Mouse (Mus musculus) liver, embryonic 13.5 days (tissue): ENCODE results near the gene Abhd12. TPM values are rescaled to one million over a fixed set of nuclear protein-coding genes. Genes with fewer than 3 reads are reported as not detected.
"Not testable (repeated sequence)": the region's sequence is repeated elsewhere in the genome, so short reads cannot be mapped to it uniquely, and the experiment has no call there.

Experiments
- ATAC-seq: fragments of 200-750 bp; cut with Nextera tagmentation; 2 replicates; pipeline ENCODE4 v1.8.0; 2017; ENCODE audit warnings: low read depth, mild to moderate bottlenecking, moderate number of reproducible peaks, moderate library complexity
- DNase-seq: peaks from one replicate; pipeline ENCODE4 v3.0.0; 2022
- H3K27ac ChIP-seq: fragments of 300-500 bp; sonication (generic); 2 replicates; pipeline ENCODE4 v1.5.1; 2015; ENCODE audit warnings: moderate library complexity, mild to moderate bottlenecking, inconsistent platforms
- H3K27me3 ChIP-seq: fragments of 300-500 bp; sonication (generic); 2 replicates; pipeline ENCODE4 v1.6.1; 2015; ENCODE audit warnings: mild to moderate bottlenecking, inconsistent platforms
- H3K36me3 ChIP-seq: fragments of 300-500 bp; sonication (generic); 2 replicates; pipeline ENCODE4 v1.6.1; 2015; ENCODE audit warnings: mild to moderate bottlenecking, inconsistent platforms
- H3K4me1 ChIP-seq: fragments of 300-500 bp; sonication (generic); replicated peaks from 2 replicates; pipeline ENCODE4 v1.6.1; 2015; ENCODE audit warnings: inconsistent platforms
- H3K4me2 ChIP-seq: fragments of 300-500 bp; sonication (generic); 2 replicates; pipeline ENCODE4 v1.6.1; 2015; ENCODE audit warnings: inconsistent platforms, mild to moderate bottlenecking, moderate library complexity
- H3K4me3 ChIP-seq: fragments of 300-500 bp; sonication (generic); replicated peaks from 2 replicates; pipeline ENCODE4 v1.5.1; 2015; ENCODE audit warnings: mild to moderate bottlenecking, inconsistent platforms
- H3K9ac ChIP-seq: fragments of 300-500 bp; sonication (generic); 2 replicates; pipeline ENCODE4 v1.6.1; 2015; ENCODE audit warnings: mild to moderate bottlenecking, inconsistent platforms
- H3K9me3 ChIP-seq: fragments of 300-500 bp; sonication (generic); replicated peaks from 2 replicates; pipeline ENCODE4 v1.6.1; 2016; ENCODE audit warnings: inconsistent platforms
- WGBS: fragments of 180-500 bp; shearing (Covaris S2); methylation state at CpG from one replicate; pipeline ENCODE4 v1.1.7; 2015; ENCODE audit not compliant: insufficient replicate concordance; 5-methylcytosine and 5-hydroxymethylcytosine counted together
- polyA plus RNA-seq: library from polyadenylated mRNA; unstranded; fragments of >200 nt; fragmentation: Nextera tagmentation; extraction: Ambion mirVana; gene quantifications from 2 replicates; pipeline ENCODE4 v1.2.1, GENCODE M21; 2015

The Abhd12 gene
- polyA plus RNA-seq, 1 experiment from 2014 or later: 21.2 TPM

DNA sequence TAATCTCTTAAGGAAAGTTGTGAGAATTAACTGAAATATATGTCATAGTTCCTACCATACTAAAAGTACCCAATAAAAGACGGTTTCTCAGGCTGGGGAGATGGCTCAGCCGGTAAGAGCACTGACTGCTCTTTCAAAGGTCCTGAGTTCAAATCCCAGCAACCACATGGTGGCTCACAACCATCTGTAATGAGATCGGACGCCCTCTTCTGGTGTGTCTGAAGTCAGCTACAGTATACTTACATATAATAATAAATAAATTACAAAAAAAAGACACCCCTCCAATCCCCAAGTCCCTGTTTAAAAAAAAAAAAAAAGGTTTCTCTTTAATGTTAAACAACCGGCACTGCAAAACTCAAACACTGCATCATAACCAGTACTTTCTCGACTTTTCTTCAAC is 4.3 kb upstream of the Abhd12 start:
- peak overlapping the region; percentile 82 for H3K4me2 ChIP-seq
- peaks cover 10% of the 10 kb centered on the region for H3K36me3 ChIP-seq
- ATAC-seq, H3K27me3 ChIP-seq, H3K9me3 ChIP-seq, DNase-seq: not testable (repeated sequence)
- H3K27ac ChIP-seq: 0 out of 2 replicates have a peak overlapping the region, but pooled peaks have one; percentile 89
- H3K4me1 ChIP-seq: peaks cover 43% of the 10 kb centered on the region
- 42% methylated on average over 6 of the region's 6 CpGs for WGBS
- peak overlapping the region; percentile 74 for H3K4me3 ChIP-seq
- H3K9ac ChIP-seq: peak overlapping the region; percentile 79

- WGBS: 31% methylated on average over 9 of the region's 9 CpGs
- Histone ChIP-seq H3K4me2 (peak within 1 kb of the TSS; percentile 99), H3K27me3 (peaks cover 3% of the 10 kb centered on the region; the same call in 1 of the 2 replicates), H3K36me3 (no peaks in the 10 kb centered on the region; the same call in 1 of the 2 replicates), H3K9ac (peak within 1 kb of the TSS; percentile 88), H3K4me1 (peaks cover 38% of the 10 kb centered on the region), H3K27ac (peak within 1 kb of the TSS; percentile 89), H3K9me3 (no peaks in the 10 kb centered on the region), H3K4me3 (peak within 1 kb of the TSS; percentile 88)
- DNase-seq (no peak), ATAC-seq (peak; percentile 66)
Observed at GRCm38 (mm10) chr2:150904936-150905450, 452 bp upstream of the Abhd12 start, which contains the start of gene Gins1. TSS of gene Gins1 (plus strand) at chr2:150905400.

DNA sequence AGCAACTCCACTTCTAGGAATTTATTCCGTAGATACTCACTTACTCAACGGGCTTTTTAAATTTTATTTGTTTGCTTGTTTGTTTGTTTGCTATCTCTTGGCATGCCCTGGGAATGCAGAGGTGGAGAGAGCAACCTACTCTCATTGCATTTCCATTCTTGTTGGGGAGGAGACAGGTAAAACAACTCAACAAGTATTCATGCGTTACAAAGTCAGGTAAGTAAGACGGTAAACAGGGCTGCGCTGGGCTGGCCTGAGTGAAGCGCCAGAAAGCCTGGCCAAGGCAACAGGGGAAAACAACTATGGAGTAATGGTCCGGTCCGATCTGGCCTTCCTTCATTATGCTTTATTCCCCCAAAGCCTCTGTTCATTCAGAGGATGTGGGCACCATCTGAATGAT is 2.2 kb downstream of the Abhd12 start:
- Histone ChIP-seq H3K4me1 (peaks cover 25% of the 10 kb centered on the region), H3K9me3 (no peaks in the 10 kb centered on the region), H3K27ac (no peak overlapping the region), H3K9ac (no peak overlapping the region), H3K4me2 (no peak overlapping the region), H3K27me3 (0 out of 2 replicates have a peak, but pooled peaks cover 3% of the 10 kb centered on the region), H3K36me3 (no peaks in the 10 kb centered on the region; the same call in 1 of the 2 replicates), H3K4me3 (no peak overlapping the region)
- WGBS: 79% methylated on average over 8 of the region's 8 CpGs
- DNase-seq (no peak), ATAC-seq (no peak)

GRCm38 (mm10) chr2:150900341-150900740 is 4.2 kb downstream of the Abhd12 start:
- DNase-seq: no peak
- Histone ChIP-seq H3K36me3 (no peaks in the 10 kb centered on the region; the same call in 1 of the 2 replicates), H3K27me3 (no peaks in the 10 kb centered on the region), H3K4me2 (no peak overlapping the region), H3K9ac (no peak overlapping the region), H3K4me3 (no peak overlapping the region), H3K9me3 (no peaks in the 10 kb centered on the region), H3K27ac (no peak overlapping the region), H3K4me1 (peaks cover 22% of the 10 kb centered on the region)
- no peak for ATAC-seq
- WGBS: 76% methylated on average over 6 of the region's 6 CpGs

DNA sequence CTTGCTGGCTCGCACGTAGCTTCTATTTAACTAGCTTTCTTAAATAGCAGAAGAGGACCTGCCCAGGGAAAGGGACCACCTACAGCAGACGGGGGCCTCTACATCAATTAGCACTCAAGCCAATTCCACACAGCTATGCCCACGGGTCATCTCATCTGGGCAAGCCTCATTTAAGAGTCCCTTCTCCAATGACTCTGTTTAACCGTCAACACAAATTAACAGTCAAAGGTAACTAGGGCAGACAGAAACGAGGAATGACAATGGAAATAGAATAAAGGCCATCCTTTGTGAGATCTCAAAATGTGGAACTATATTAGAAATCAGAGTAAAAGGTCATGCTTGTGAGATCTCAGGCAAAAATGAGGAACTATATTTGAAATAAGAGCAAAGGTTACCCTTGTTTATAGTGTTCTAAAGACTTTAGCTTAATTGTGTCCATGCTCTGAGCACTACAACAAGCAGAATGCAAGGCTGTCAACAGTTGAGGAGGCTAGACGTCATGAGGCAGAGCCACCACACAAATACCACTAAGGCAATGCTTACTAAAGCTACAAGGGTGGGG is 8.8 kb downstream of the Abhd12 start:
- Histone ChIP-seq H3K36me3 (no peaks in the 10 kb centered on the region; the same call in 1 of the 2 replicates), H3K4me2 (no peak overlapping the region), H3K27ac (no peak overlapping the region), H3K27me3 (no peaks in the 10 kb centered on the region), H3K4me1 (no peaks in the 10 kb centered on the region), H3K4me3 (no peak overlapping the region), H3K9ac (no peak overlapping the region), H3K9me3 (no peaks in the 10 kb centered on the region)
- DNase-seq (no peak), ATAC-seq (no peak)
- WGBS: 77% methylated on average over 7 of the region's 7 CpGs

GRCm38 (mm10) chr2:150894617-150895267 is 9.8 kb downstream of the Abhd12 start:
- DNase-seq: no peak
- Histone ChIP-seq H3K9me3 (no peaks in the 10 kb centered on the region), H3K27me3 (no peaks in the 10 kb centered on the region), H3K4me1 (no peaks in the 10 kb centered on the region), H3K36me3 (no peaks in the 10 kb centered on the region), H3K4me3 (no peak overlapping the region), H3K27ac (no peak overlapping the region), H3K4me2 (no peak overlapping the region), H3K9ac (no peak overlapping the region)
- ATAC-seq: no peak
- WGBS: 59% methylated on average over 2 of the region's 2 CpGs

GRCm38 (mm10) chr2:150887370-150887769 is 17.2 kb downstream of the Abhd12 start:
- Histone ChIP-seq H3K27ac (no peak overlapping the region), H3K9me3 (no peaks in the 10 kb centered on the region), H3K4me3 (no peak overlapping the region), H3K36me3 (no peaks in the 10 kb centered on the region), H3K27me3 (no peaks in the 10 kb centered on the region), H3K4me2 (no peak overlapping the region), H3K9ac (no peak overlapping the region), H3K4me1 (peaks cover 19% of the 10 kb centered on the region)
- ATAC-seq (no peak; the same call in 1 of the 2 replicates), DNase-seq (no peak)
- 32% methylated on average over 2 of the region's 2 CpGs for WGBS

DNA sequence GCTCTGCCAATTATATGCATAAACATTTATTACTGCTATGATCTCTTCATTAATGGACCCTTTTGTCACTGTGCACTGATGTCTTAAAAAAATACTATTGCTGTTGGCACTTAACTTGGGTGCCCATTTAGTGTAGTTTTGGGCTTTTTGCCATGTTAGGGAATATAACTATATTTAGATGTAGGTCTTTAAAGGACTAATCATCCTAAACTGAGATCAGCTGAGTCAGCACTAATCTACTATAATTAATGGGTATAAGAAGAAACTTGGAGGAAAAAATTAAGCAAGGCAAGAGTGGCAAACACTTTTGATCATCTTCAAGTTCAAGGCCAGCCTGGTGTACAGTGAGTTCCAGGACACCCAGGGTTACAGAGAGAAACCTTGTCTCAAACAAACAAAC is 18.2 kb downstream of the Abhd12 start:
- Histone ChIP-seq H3K4me2 (no peak overlapping the region), H3K4me3 (no peak overlapping the region), H3K27ac (no peak overlapping the region), H3K4me1 (peaks cover 19% of the 10 kb centered on the region), H3K9ac (no peak overlapping the region), H3K36me3 (no peaks in the 10 kb centered on the region), H3K27me3 (no peaks in the 10 kb centered on the region), H3K9me3 (no peaks in the 10 kb centered on the region)
- DNase-seq (no peak), ATAC-seq (no peak)

DNA sequence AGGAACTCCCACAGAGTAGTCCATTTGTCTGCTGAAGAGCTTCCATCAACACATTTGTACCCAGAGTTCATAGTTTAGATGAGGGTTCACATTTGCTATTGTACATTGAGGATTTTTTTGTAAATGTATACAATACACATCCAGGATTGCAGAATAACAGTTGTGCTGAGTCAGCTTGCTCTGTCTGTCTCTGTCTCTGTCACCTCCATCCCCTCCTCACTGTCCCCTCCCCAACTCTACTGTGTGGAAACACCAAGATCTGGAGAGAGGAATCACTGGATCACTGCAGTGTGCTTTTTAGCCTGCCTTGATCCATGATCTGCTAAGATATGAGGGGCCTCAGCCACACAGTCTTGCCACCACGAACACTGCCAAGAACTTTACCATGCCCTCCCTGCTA is 18.7 kb downstream of the Abhd12 start:
- Histone ChIP-seq H3K9ac (no peak overlapping the region), H3K27ac (no peak overlapping the region), H3K27me3 (no peaks in the 10 kb centered on the region), H3K4me1 (peaks cover 19% of the 10 kb centered on the region), H3K4me3 (no peak overlapping the region), H3K36me3 (no peaks in the 10 kb centered on the region), H3K9me3 (no peaks in the 10 kb centered on the region), H3K4me2 (no peak overlapping the region)
- WGBS: 44% methylated on average over 1 of the region's 1 CpGs
- DNase-seq (no peak), ATAC-seq (no peak)

DNA sequence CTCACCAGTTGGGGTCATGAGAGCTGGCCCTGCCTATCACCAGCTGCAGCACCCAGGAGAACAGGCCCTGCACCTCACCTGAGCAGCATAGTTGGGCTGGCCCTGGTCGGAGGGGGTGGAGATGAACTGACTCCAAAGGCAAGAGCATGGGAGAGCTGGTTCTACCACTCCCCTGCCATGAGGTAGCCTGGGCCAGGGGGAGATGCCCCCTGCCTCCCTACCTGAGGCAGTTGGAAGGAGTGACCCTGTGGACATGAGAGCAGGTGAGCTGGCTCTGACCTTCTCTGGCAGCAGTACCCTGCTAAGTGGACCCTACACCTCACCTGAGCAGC is 19.8 kb downstream of the Abhd12 start:
- H3K9ac ChIP-seq: no peak overlapping the region
- H3K4me1 ChIP-seq: peaks cover 19% of the 10 kb centered on the region
- no peaks in the 10 kb centered on the region for H3K27me3 ChIP-seq
- H3K36me3 ChIP-seq: no peaks in the 10 kb centered on the region
- H3K9me3 ChIP-seq: no peaks in the 10 kb centered on the region
- no peak; the same call in none of the 2 replicates for ATAC-seq
- no peak for DNase-seq
- 58% methylated on average over 1 of the region's 1 CpGs for WGBS
- no peak overlapping the region for H3K4me2 ChIP-seq
- no peak overlapping the region for H3K27ac ChIP-seq
- no peak overlapping the region for H3K4me3 ChIP-seq

DNA sequence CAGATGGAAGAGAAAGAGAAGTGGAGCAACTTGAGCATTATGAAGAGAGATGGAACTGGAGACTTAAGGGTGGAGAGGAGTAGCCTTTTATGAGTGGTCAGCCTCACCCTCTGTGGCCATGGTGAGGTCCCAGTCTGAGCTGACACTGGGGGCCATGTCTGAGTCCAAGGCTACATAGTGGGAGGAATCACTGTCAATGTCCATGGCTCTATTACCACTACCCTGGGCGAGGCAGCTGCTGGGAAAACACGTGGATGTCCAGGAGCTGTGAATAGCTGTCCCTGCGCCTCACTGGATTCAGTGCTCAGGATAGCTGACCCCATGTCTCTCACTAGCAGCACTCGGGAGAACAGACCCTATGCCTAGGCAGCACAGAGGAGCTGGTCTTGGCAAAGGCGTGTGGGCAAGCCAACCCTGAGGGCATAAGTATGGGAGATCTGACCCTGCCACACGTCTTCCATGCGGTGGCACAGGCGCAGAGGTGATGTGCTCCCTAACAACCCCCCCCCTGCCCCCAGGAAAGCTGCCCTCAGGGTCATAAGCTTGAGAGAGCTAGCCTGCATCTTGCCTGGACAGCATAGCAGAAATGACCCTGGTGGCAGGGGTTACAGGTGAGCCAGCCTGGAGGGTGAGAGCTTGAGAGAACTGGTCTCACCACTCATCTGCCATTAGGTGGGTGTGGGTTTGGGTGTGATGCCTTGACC is 20.3 kb downstream of the Abhd12 start:
- Histone ChIP-seq H3K4me1 (peaks cover 18% of the 10 kb centered on the region), H3K4me3 (no peak overlapping the region), H3K9ac (no peak overlapping the region), H3K27ac (no peak overlapping the region), H3K9me3 (no peaks in the 10 kb centered on the region), H3K36me3 (no peaks in the 10 kb centered on the region), H3K27me3 (no peaks in the 10 kb centered on the region), H3K4me2 (no peak overlapping the region)
- DNase-seq (no peak), ATAC-seq (peak; percentile 31; the same call in 1 of the 2 replicates)
- 85% methylated on average over 8 of the region's 8 CpGs for WGBS
